Mouse (Mus musculus): ENCODE results near the gene Scimp. TPM values are rescaled to one million over a fixed set of nuclear protein-coding genes. Genes with fewer than 3 reads are reported as not detected.
A peak's percentile ranks its signal among the peaks of the same experiment; 100 is the strongest.

Scimp gene
- polyA plus RNA-seq, 1 experiment from 2014 or later: 0.62 TPM

DNA sequence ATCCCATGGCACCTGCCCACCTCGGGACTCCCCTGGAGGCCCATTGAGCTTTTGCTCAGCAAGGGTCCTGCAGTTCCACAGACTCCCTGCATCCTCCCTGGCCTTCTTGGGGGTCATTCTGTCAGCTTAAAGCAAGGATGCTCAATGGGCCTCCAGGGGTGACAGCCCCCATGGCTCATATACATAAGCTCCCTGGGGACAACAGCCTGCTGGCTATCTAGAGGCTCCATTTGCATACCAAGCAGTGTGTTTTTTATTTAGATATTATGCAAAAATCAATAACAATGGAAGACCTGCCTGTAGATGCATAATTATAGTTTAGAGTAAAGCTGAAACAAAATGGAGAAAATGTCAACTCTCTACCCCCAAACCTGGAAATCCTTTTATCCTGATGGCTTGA, 3.4 kb downstream of the Scimp start:
- no peak overlapping the region for H3K4me2 ChIP-seq (ENCODE audit: low read length)
- no peak for ATAC-seq (ENCODE audit: insufficient number of reproducible peaks, insufficient read depth, low FRiP score, low read depth)
- WGBS: 13% methylated on average over 1 of the region's 1 CpGs
- no peaks in the 10 kb centered on the region for H3K9me3 ChIP-seq (ENCODE audit: control insufficient read depth, low read length)
- H3K36me3 ChIP-seq (ENCODE audit: control insufficient read depth, insufficient read depth, low read length): no peaks in the 10 kb centered on the region
- no peak overlapping the region for H3K9ac ChIP-seq (ENCODE audit: low read length)
- no peaks in the 10 kb centered on the region for H3K4me1 ChIP-seq (ENCODE audit: control insufficient read depth in 2 of 2, insufficient read depth in 2 of 2, low read length in 2 of 2)
- H3K27me3 ChIP-seq (ENCODE audit: control insufficient read depth, insufficient read depth, low read length): no peaks in the 10 kb centered on the region
- no peak overlapping the region for H3K27ac ChIP-seq (replicated peaks in 1 of 2; ENCODE audit: control insufficient read depth in 1 of 2, insufficient read depth in 1 of 2, low read depth in 2 of 2, low read length in 2 of 2)
- H3K4me3 ChIP-seq (ENCODE audit: control insufficient read depth in 1 of 2, insufficient read depth in 1 of 2, low read depth in 1 of 2, low read length in 2 of 2): no peak overlapping the region

GRCm38 (mm10) chr11:70808101-70808500, 4.3 kb downstream of the Scimp start:
- Histone ChIP-seq H3K4me3 (ENCODE audit: control insufficient read depth in 1 of 2, insufficient read depth in 1 of 2, low read depth in 1 of 2, low read length in 2 of 2) (no peak overlapping the region), H3K4me1 (ENCODE audit: control insufficient read depth in 2 of 2, insufficient read depth in 2 of 2, low read length in 2 of 2) (no peaks in the 10 kb centered on the region), H3K36me3 (ENCODE audit: control insufficient read depth, insufficient read depth, low read length) (no peaks in the 10 kb centered on the region), H3K27me3 (ENCODE audit: control insufficient read depth, insufficient read depth, low read length) (no peaks in the 10 kb centered on the region), H3K9ac (ENCODE audit: low read length) (no peak overlapping the region), H3K4me2 (ENCODE audit: low read length) (no peak overlapping the region), H3K9me3 (ENCODE audit: control insufficient read depth, low read length) (no peaks in the 10 kb centered on the region), H3K27ac (replicated peaks in 1 of 2; ENCODE audit: control insufficient read depth in 1 of 2, insufficient read depth in 1 of 2, low read depth in 2 of 2, low read length in 2 of 2) (no peak overlapping the region)
- WGBS: 40% methylated on average over 3 of the region's 3 CpGs
- no peak for ATAC-seq (ENCODE audit: insufficient number of reproducible peaks, insufficient read depth, low FRiP score, low read depth)

DNA sequence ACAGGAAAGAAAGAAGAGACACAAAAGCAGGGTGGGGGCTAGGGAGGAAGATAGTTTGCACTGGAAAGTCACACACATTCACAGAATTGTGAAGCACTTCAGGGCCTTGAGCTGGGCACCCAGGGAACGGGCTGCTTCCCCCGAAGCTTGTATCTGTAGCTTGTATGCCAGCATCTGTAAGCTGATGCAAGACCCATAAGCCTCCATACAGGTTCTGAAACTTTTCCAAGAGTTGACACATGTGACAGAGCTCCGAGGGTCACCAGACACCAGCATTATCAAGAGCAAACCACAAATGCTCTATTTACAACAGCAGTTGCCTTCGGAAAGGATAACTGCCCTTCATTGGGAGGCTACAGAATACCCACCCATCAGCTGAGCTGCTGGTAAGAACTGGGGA, 4.8 kb downstream of the Scimp start:
- Histone ChIP-seq H3K4me3 (ENCODE audit: control insufficient read depth in 1 of 2, insufficient read depth in 1 of 2, low read depth in 1 of 2, low read length in 2 of 2) (no peak overlapping the region), H3K4me1 (ENCODE audit: control insufficient read depth in 2 of 2, insufficient read depth in 2 of 2, low read length in 2 of 2) (no peaks in the 10 kb centered on the region), H3K9me3 (ENCODE audit: control insufficient read depth, low read length) (0 out of 2 replicates have a peak, but pooled peaks cover under 1% of the 10 kb centered on the region), H3K9ac (ENCODE audit: low read length) (no peak overlapping the region), H3K27ac (replicated peaks in 1 of 2; ENCODE audit: control insufficient read depth in 1 of 2, insufficient read depth in 1 of 2, low read depth in 2 of 2, low read length in 2 of 2) (no peak overlapping the region), H3K36me3 (ENCODE audit: control insufficient read depth, insufficient read depth, low read length) (no peaks in the 10 kb centered on the region), H3K27me3 (ENCODE audit: control insufficient read depth, insufficient read depth, low read length) (no peaks in the 10 kb centered on the region), H3K4me2 (ENCODE audit: low read length) (no peak overlapping the region)
- 65% methylated on average over 4 of the region's 4 CpGs for WGBS
- ATAC-seq (ENCODE audit: insufficient number of reproducible peaks, insufficient read depth, low FRiP score, low read depth): no peak

- Histone ChIP-seq H3K36me3 (ENCODE audit: control insufficient read depth, insufficient read depth, low read length) (no peaks in the 10 kb centered on the region), H3K4me3 (ENCODE audit: control insufficient read depth in 1 of 2, insufficient read depth in 1 of 2, low read depth in 1 of 2, low read length in 2 of 2) (no peak overlapping the region), H3K27me3 (ENCODE audit: control insufficient read depth, insufficient read depth, low read length) (no peaks in the 10 kb centered on the region), H3K9ac (ENCODE audit: low read length) (no peak overlapping the region), H3K4me2 (ENCODE audit: low read length) (no peak overlapping the region), H3K27ac (replicated peaks in 1 of 2; ENCODE audit: control insufficient read depth in 1 of 2, insufficient read depth in 1 of 2, low read depth in 2 of 2, low read length in 2 of 2) (no peak overlapping the region), H3K9me3 (ENCODE audit: control insufficient read depth, low read length) (0 out of 2 replicates have a peak, but pooled peaks cover 4% of the 10 kb centered on the region), H3K4me1 (ENCODE audit: control insufficient read depth in 2 of 2, insufficient read depth in 2 of 2, low read length in 2 of 2) (no peaks in the 10 kb centered on the region)
- no peak for ATAC-seq (ENCODE audit: insufficient number of reproducible peaks, insufficient read depth, low FRiP score, low read depth)
- WGBS: 78% methylated on average over 4 of the region's 4 CpGs
Measured at GRCm38 (mm10) chr11:70806697-70807096, 5.7 kb downstream of the Scimp start.

DNA sequence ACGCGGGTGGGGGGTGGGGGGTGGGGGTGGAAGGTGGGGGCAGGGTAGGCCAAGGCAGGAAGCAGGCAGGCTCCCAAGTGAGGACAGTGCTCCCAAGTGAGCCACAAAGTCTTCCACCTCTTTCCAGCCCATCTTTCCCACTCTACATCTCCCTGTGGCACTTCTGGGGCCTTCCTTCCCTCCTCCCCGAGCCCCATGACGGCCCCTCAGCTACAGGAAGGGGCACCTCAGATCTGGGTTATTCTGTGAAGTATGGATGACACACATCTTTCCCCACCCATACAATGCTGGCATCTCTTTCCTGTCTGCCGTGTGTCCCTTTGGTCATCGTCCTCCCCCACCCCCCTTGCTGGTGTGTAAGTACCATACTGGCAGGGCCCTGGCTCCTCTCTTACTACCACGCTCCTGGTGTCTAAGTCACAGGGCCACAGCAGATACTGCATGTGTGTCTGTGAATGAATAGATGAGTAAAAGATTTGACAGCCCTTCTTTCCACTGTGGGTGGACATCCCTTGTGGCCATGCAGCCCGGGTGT, 6.7 kb downstream of the Scimp start:
- H3K4me1 ChIP-seq (ENCODE audit: control insufficient read depth in 2 of 2, insufficient read depth in 2 of 2, low read length in 2 of 2): no peaks in the 10 kb centered on the region
- H3K36me3 ChIP-seq (ENCODE audit: control insufficient read depth, insufficient read depth, low read length): no peaks in the 10 kb centered on the region
- H3K27ac ChIP-seq (replicated peaks in 1 of 2; ENCODE audit: control insufficient read depth in 1 of 2, insufficient read depth in 1 of 2, low read depth in 2 of 2, low read length in 2 of 2): peak overlapping the region in 1 of 2 experiments; percentile 38; a peak in 1 of 4 replicates
- 0 out of 2 replicates have a peak, but pooled peaks cover 4% of the 10 kb centered on the region for H3K9me3 ChIP-seq (ENCODE audit: control insufficient read depth, low read length)
- 76% methylated on average over 8 of the region's 8 CpGs for WGBS
- H3K4me3 ChIP-seq (ENCODE audit: control insufficient read depth in 1 of 2, insufficient read depth in 1 of 2, low read depth in 1 of 2, low read length in 2 of 2): no peak overlapping the region
- no peak overlapping the region for H3K9ac ChIP-seq (ENCODE audit: low read length)
- no peak for ATAC-seq (ENCODE audit: insufficient number of reproducible peaks, insufficient read depth, low FRiP score, low read depth)
- no peaks in the 10 kb centered on the region for H3K27me3 ChIP-seq (ENCODE audit: control insufficient read depth, insufficient read depth, low read length)
- no peak overlapping the region for H3K4me2 ChIP-seq (ENCODE audit: low read length)

DNA sequence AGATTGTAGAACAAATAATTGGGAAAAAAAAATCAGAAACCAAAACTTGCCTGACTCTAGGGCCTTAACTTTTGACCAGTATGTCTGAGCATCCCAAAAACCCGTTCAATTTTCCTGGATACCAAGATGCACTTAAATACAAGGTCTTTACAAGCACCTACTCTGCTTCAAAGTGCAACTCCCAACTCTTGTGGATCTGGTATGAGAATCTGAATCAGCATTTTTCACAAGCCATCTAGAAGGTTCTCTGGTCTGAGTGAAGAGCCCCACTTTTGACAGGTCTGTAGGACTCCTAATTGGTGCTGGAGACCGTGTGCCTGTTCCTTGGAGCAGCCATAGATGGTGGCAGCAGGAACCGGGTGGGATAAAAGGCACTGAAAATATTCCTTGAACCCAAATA, 8.0 kb downstream of the Scimp start:
- no peaks in the 10 kb centered on the region for H3K36me3 ChIP-seq (ENCODE audit: control insufficient read depth, insufficient read depth, low read length)
- 0 out of 2 replicates have a peak, but pooled peaks cover 4% of the 10 kb centered on the region for H3K9me3 ChIP-seq (ENCODE audit: control insufficient read depth, low read length)
- no peak for ATAC-seq (ENCODE audit: insufficient number of reproducible peaks, insufficient read depth, low FRiP score, low read depth)
- H3K9ac ChIP-seq (ENCODE audit: low read length): no peak overlapping the region
- H3K27me3 ChIP-seq (ENCODE audit: control insufficient read depth, insufficient read depth, low read length): no peaks in the 10 kb centered on the region
- no peak overlapping the region for H3K27ac ChIP-seq (replicated peaks in 1 of 2; ENCODE audit: control insufficient read depth in 1 of 2, insufficient read depth in 1 of 2, low read depth in 2 of 2, low read length in 2 of 2)
- no peaks in the 10 kb centered on the region for H3K4me1 ChIP-seq (ENCODE audit: control insufficient read depth in 2 of 2, insufficient read depth in 2 of 2, low read length in 2 of 2)
- 73% methylated on average over 3 of the region's 3 CpGs for WGBS
- no peak overlapping the region for H3K4me2 ChIP-seq (ENCODE audit: low read length)
- no peak overlapping the region for H3K4me3 ChIP-seq (ENCODE audit: control insufficient read depth in 1 of 2, insufficient read depth in 1 of 2, low read depth in 1 of 2, low read length in 2 of 2)

GRCm38 (mm10) chr11:70803711-70804200, 8.6 kb downstream of the Scimp start:
- H3K4me3 ChIP-seq (ENCODE audit: control insufficient read depth in 1 of 2, insufficient read depth in 1 of 2, low read depth in 1 of 2, low read length in 2 of 2): no peak overlapping the region
- H3K4me1 ChIP-seq (ENCODE audit: control insufficient read depth in 2 of 2, insufficient read depth in 2 of 2, low read length in 2 of 2): no peaks in the 10 kb centered on the region
- H3K27me3 ChIP-seq (ENCODE audit: control insufficient read depth, insufficient read depth, low read length): no peaks in the 10 kb centered on the region
- no peak overlapping the region; a peak in 1 of 4 replicates for H3K27ac ChIP-seq (replicated peaks in 1 of 2; ENCODE audit: control insufficient read depth in 1 of 2, insufficient read depth in 1 of 2, low read depth in 2 of 2, low read length in 2 of 2)
- H3K4me2 ChIP-seq (ENCODE audit: low read length): no peak overlapping the region
- 75% methylated on average over 6 of the region's 6 CpGs for WGBS
- H3K9ac ChIP-seq (ENCODE audit: low read length): no peak overlapping the region
- H3K9me3 ChIP-seq (ENCODE audit: control insufficient read depth, low read length): 0 out of 2 replicates have a peak, but pooled peaks cover 4% of the 10 kb centered on the region
- no peak for ATAC-seq (ENCODE audit: insufficient number of reproducible peaks, insufficient read depth, low FRiP score, low read depth)
- no peaks in the 10 kb centered on the region for H3K36me3 ChIP-seq (ENCODE audit: control insufficient read depth, insufficient read depth, low read length)

DNA sequence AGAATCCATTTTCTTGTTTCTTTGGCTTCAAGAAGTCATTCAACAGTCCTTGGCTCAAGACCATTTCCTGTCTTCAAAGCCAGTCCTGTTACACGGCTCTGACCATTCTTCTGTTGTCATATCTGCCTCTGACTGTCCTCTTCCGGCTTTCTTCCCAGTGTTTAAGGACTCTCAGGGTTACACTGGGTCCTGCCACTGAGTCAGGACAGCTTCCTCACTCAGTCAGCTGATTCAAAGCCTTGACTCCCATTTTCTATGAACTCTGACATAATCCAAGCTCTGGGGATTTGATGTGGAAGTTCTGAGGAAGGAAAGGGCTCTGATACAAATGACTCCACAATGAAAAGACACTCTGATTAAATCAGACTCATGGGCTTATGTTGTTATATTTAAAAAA, 9.5 kb downstream of the Scimp start:
- 64% methylated on average over 2 of the region's 2 CpGs for WGBS

More for the DNA sequence above, 9.5 kb downstream of the Scimp start:
- Histone ChIP-seq H3K4me1 (ENCODE audit: control insufficient read depth in 2 of 2, insufficient read depth in 2 of 2, low read length in 2 of 2) (no peaks in the 10 kb centered on the region), H3K9ac (ENCODE audit: low read length) (no peak overlapping the region), H3K9me3 (ENCODE audit: control insufficient read depth, low read length) (0 out of 2 replicates have a peak, but pooled peaks cover 4% of the 10 kb centered on the region), H3K27me3 (ENCODE audit: control insufficient read depth, insufficient read depth, low read length) (no peaks in the 10 kb centered on the region), H3K4me3 (ENCODE audit: control insufficient read depth in 1 of 2, insufficient read depth in 1 of 2, low read depth in 1 of 2, low read length in 2 of 2) (no peak overlapping the region), H3K4me2 (ENCODE audit: low read length) (no peak overlapping the region), H3K27ac (replicated peaks in 1 of 2; ENCODE audit: control insufficient read depth in 1 of 2, insufficient read depth in 1 of 2, low read depth in 2 of 2, low read length in 2 of 2) (no peak overlapping the region; a peak in 1 of 4 replicates), H3K36me3 (ENCODE audit: control insufficient read depth, insufficient read depth, low read length) (no peaks in the 10 kb centered on the region)
- ATAC-seq (ENCODE audit: insufficient number of reproducible peaks, insufficient read depth, low FRiP score, low read depth): no peak
